Mouse (Mus musculus) left cerebral cortex, adult 9 months (tissue): Measurements from ENCODE around the gene Ece1.
"Not testable (repeated sequence)": the region's sequence is repeated elsewhere in the genome, so short reads cannot be mapped to it uniquely, and the experiment has no call there.

Experiments
- DNase-seq, 2 experiments: peaks; one replicate each; pipeline ENCODE4 v3.0.0; 2022; ENCODE audit warnings: low spot score in 2 of 2

Gene Ece1

GRCm38 (mm10) chr4:137862019-137862418 is at the start of gene Ece1:
TSS of gene Ece1 (plus strand) at chr4:137862237.
- peak; percentile 74 to 92 for DNase-seq

GRCm38 (mm10) chr4:137812946-137813708 is 48.9 kb upstream of the Ece1 start:
- peak in 1 of 2 experiments; percentile 17 for DNase-seq

- no peak for DNase-seq
Observed at GRCm38 (mm10) chr4:137814140-137814539, 47.9 kb upstream of the Ece1 start.

- DNase-seq, result no peak
Observed at GRCm38 (mm10) chr4:137815473-137815872, 46.6 kb upstream of the Ece1 start.

GRCm38 (mm10) chr4:137816216-137816615 is 45.8 kb upstream of the Ece1 start:
- no peak for DNase-seq

GRCm38 (mm10) chr4:137818341-137818740 is 43.7 kb upstream of the Ece1 start:
- no peak for DNase-seq

- DNase-seq, result no peak
Observed at GRCm38 (mm10) chr4:137819487-137819886, 42.5 kb upstream of the Ece1 start.

GRCm38 (mm10) chr4:137820721-137821120 is 41.3 kb upstream of the Ece1 start:
- no peak for DNase-seq

GRCm38 (mm10) chr4:137822537-137822936 is 39.5 kb upstream of the Ece1 start:
- no peak for DNase-seq

- no peak for DNase-seq
Observed at GRCm38 (mm10) chr4:137823542-137823941, 38.5 kb upstream of the Ece1 start.

- no peak for DNase-seq
Observed at GRCm38 (mm10) chr4:137824881-137825280, 37.2 kb upstream of the Ece1 start.

- DNase-seq, result no peak
Observed at GRCm38 (mm10) chr4:137830380-137830779, 31.7 kb upstream of the Ece1 start.

- DNase-seq, result no peak
Observed at GRCm38 (mm10) chr4:137831598-137831997, 30.4 kb upstream of the Ece1 start.

- DNase-seq, result peak; percentile 49 to 88
Observed at GRCm38 (mm10) chr4:137835624-137836337, 26.3 kb upstream of the Ece1 start.

- no peak for DNase-seq
Observed at GRCm38 (mm10) chr4:137836741-137837140, 25.3 kb upstream of the Ece1 start.

GRCm38 (mm10) chr4:137837792-137838191 is 24.2 kb upstream of the Ece1 start:
- DNase-seq, result no peak

GRCm38 (mm10) chr4:137838791-137839190 is 23.2 kb upstream of the Ece1 start:
- no peak for DNase-seq

- DNase-seq, result no peak
Observed at GRCm38 (mm10) chr4:137839452-137839851, 22.6 kb upstream of the Ece1 start.

GRCm38 (mm10) chr4:137844656-137845055 is 17.4 kb upstream of the Ece1 start:
- DNase-seq, result peak in 1 of 2 experiments; percentile 70

GRCm38 (mm10) chr4:137847651-137848050 is 14.4 kb upstream of the Ece1 start:
- not testable (repeated sequence) for DNase-seq

- no peak for DNase-seq
Observed at GRCm38 (mm10) chr4:137850161-137850560, 11.9 kb upstream of the Ece1 start.

- no peak for DNase-seq
Observed at GRCm38 (mm10) chr4:137851484-137851883, 10.6 kb upstream of the Ece1 start.

GRCm38 (mm10) chr4:137853822-137854221 is 8.2 kb upstream of the Ece1 start:
- no peak for DNase-seq
